Mouse (Mus musculus) erythroblast, embryonic 14.5 days (primary cell): Measurements from ENCODE around the gene Iffo1. TPM values are rescaled to one million over a fixed set of nuclear protein-coding genes. Genes with fewer than 3 reads are reported as not detected.

Source experiments
- H3K27me3 ChIP-seq: 2 replicates; pipeline ENCODE4 v1.6.1; 2012; ENCODE audit warnings: inconsistent platforms; ENCODE audit not compliant: control insufficient read depth
- H3K36me3 ChIP-seq: 2 replicates; pipeline ENCODE4 v1.6.1; 2012; ENCODE audit warnings: mild to moderate bottlenecking, inconsistent platforms; ENCODE audit not compliant: control insufficient read depth
- H3K4me1 ChIP-seq: 2 replicates; pipeline ENCODE4 v1.6.1; 2012; ENCODE audit warnings: inconsistent platforms; ENCODE audit not compliant: control insufficient read depth
- H3K4me3 ChIP-seq: replicated peaks from 2 replicates; pipeline ENCODE3; 2012; ENCODE audit warnings: moderate library complexity, mild to moderate bottlenecking, inconsistent platforms
- H3K9me3 ChIP-seq: 2 replicates; pipeline ENCODE4 v1.6.1; 2012; ENCODE audit warnings: low read length, inconsistent platforms, mixed read lengths; ENCODE audit not compliant: control insufficient read depth
- GATA1 ChIP-seq: IDR thresholded peaks from 2 replicates; pipeline ENCODE4 v1.6.1; 2012; ENCODE audit warnings: low read length, inconsistent platforms, mixed read lengths
- TAL1 ChIP-seq: IDR thresholded peaks from 3 replicates; pipeline ENCODE4 v1.6.1; 2012; ENCODE audit warnings: low read length, inconsistent platforms, mixed read lengths
- polyA plus RNA-seq: library from polyadenylated mRNA; stranded (reverse); fragments of >175 nt; gene quantifications from 2 replicates; pipeline ENCODE4 v1.2.3, GENCODE M21; 2012

Gene Iffo1
- 1.3 and 1.5 TPM in 2 replicates for polyA plus RNA-seq

DNA sequence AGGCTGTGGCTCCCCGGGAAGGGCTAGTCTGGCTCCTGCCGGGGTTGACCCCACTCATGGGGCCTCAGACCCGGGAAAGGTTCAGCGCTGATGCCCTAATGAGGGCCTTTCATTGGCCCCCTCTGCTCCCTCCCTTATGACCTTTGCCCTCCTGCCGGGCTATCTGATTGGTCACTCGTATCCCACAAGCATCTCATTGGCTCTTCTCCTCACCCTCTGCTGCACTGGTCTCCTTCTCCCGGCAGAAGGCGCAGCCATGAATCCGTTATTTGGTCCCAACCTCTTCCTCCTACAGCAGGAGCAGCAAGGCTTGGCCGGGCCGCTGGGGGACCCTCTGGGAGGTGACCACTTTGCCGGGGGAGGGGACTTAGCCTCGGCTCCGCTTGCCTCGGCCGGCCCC, at the start of gene Iffo1:
TSS of gene Iffo1 (plus strand) at position 241 of the 400 bp plus-strand sequence.
- Histone ChIP-seq H3K9me3 (no peaks in the 10 kb centered on the region), H3K4me1 (peaks cover 55% of the 10 kb centered on the region), H3K27me3 (no peaks in the 10 kb centered on the region), H3K4me3 (peak within 1 kb of the TSS; percentile 93), H3K36me3 (peaks cover 73% of the 10 kb centered on the region)
- no peak for TF ChIP-seq TAL1
- 0 out of 2 replicates have a peak, but pooled peaks have one; percentile 7 for TF ChIP-seq GATA1

DNA sequence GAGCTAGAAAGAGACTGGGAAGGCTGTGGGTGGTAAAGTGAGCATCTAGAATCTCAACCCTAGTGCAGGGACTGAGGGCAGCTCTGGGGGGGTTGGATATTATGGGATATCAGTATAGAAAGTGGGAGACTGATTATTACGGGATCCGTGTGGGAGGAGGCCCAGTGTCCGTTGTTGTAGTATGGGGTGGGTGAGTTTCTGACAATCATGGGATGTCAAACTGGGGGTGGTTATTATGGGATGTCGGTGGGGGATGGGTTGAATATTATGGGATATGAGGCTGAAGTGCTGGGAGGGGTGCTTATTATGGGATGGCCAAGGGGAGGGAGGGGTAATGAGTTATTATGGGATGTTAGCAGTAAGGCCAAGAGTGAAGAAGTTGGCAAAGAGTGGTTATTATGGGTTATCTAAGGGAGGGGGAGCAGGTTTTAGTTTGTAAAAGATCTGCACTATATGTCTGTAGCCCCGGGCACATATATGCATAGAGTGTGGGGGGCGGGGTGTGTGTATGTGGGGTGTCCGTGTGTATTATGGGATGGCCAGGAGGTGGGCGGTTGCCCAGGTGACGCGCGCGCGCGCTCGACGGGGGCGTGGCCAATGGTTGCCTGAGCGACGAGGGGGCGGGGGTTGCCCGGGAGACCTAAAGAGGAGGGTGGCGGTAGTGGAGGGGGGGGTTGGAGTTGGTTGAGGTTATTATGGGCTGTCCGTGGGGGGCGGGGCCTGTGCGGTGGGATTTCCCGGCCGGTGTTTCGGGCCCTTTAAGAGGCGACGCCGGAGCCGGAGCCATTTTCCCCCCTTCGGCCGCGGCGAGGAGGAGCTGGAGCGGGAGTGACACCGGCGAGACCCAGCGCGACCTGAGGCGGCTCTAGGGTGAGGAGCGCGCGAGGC, 49.4 kb upstream of the Iffo1 start, which contains the start of gene Chd4:
TSS of gene Chd4 (plus strand) at position 591 of the 888 bp plus-strand sequence.
- Histone ChIP-seq H3K9me3 (no peaks in the 10 kb centered on the region), H3K27me3 (no peaks in the 10 kb centered on the region), H3K4me1 (peaks cover 75% of the 10 kb centered on the region), H3K36me3 (peaks cover 30% of the 10 kb centered on the region), H3K4me3 (peak within 1 kb of the TSS; percentile 96)
- TF ChIP-seq GATA1 (no peak), TAL1 (no peak)

DNA sequence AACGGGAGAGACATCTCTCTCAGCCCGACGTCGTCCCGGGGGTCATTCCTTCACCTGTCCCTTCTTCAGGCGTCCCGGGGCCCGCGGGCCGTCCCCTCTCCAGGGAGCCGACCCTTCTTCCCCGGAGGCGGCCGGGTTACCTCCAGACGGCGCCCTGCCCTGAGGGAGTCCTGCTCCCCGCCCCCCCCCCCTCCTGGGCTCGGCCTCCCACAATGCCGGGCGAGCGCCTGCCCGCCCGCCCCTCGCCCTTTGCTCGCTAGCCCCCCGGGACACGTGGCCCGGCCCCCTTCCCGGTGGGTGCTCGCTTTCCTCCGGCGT, 48.8 kb upstream of the Iffo1 start:
- H3K9me3 ChIP-seq, result no peaks in the 10 kb centered on the region
- TF ChIP-seq TAL1, result no peak
- TF ChIP-seq GATA1, result no peak
- H3K4me3 ChIP-seq, result peak overlapping the region; percentile 96
- peaks cover 73% of the 10 kb centered on the region for H3K4me1 ChIP-seq
- H3K36me3 ChIP-seq, result peaks cover 36% of the 10 kb centered on the region
- no peaks in the 10 kb centered on the region for H3K27me3 ChIP-seq

DNA sequence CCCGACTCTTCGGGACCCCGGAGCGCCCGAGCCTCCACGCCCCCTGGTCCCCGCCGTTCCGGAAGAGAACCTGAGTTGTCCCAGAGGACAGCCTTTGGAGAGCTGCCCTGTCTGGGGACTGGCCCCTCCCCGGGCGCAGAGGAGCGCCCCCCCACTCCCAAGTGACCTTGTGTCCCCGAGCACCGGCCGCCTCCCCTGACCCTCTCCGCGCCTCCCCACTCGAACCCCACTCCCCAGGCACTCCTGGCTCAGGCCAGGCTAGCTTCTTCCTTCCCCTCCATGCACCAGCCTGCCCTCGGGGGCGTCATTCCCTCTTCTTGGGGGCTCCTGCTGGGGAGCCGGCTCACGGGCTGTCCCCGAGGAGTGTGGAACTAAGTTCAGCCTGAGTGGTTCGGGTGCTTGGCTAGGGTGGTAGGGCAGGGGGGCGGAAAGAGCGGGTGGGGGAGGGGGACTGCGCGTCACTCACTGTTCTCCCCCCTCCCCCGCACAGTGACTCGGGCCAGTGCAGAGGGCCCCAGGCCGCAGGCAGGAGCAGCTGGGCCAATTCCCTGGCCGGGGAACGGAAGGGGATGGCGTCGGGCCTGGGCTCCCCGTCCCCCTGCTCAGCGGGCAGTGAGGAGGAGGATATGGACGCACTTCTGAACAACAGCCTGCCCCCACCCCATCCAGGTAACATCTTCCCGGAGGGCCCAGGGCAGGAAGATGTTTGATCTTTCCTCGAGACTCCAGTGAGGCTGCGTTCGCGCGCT, 48.3 kb upstream of the Iffo1 start:
- no peaks in the 10 kb centered on the region for H3K27me3 ChIP-seq
- peaks cover 77% of the 10 kb centered on the region for H3K4me1 ChIP-seq
- peaks cover 41% of the 10 kb centered on the region for H3K36me3 ChIP-seq
- H3K9me3 ChIP-seq, result no peaks in the 10 kb centered on the region
- no peak for TF ChIP-seq GATA1
- no peak for TF ChIP-seq TAL1
- peak overlapping the region; percentile 96 for H3K4me3 ChIP-seq

DNA sequence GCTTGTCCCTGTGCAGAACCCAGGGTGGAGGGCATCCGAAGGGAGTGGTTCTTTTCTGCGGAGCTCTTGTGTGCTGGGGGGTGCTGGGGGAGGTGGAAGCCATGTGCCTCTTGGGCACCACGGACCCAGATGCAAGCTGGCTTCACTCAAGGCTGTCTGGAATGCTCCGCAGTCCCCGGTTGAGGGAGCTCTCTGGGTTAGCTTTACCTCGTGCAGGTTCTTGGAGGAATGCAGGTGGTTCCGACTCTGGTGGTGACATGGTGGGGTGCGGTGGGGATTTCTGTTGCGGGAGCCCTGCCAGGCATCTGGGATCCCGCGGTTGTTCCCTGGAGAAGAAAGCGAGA, 47.7 kb upstream of the Iffo1 start:
- Histone ChIP-seq H3K9me3 (no peaks in the 10 kb centered on the region), H3K36me3 (peaks cover 47% of the 10 kb centered on the region), H3K27me3 (no peaks in the 10 kb centered on the region), H3K4me1 (peaks cover 80% of the 10 kb centered on the region), H3K4me3 (peak overlapping the region; percentile 96)
- no peak for TF ChIP-seq TAL1

DNA sequence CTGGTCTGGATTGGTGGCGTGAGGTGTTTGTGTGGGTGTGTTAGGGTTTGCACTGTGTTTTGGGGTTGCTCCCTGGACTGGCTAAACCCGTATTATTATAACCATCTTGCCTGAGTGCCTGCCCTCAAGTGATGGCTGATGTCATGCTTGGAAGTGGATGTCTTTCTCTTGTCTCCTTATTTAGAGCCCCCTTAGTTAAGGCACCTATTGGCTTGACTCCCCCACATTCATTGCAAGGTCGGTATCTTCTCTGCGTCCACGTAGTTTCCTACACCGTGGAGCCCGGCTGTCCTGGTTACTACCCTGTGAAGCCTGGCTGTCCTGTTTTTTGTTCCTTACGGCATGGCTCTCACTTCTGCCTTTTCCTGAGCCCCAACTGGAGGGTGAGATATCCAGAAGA, 47.1 kb upstream of the Iffo1 start:
- peaks cover 53% of the 10 kb centered on the region for H3K36me3 ChIP-seq
- no peaks in the 10 kb centered on the region for H3K27me3 ChIP-seq

DNA sequence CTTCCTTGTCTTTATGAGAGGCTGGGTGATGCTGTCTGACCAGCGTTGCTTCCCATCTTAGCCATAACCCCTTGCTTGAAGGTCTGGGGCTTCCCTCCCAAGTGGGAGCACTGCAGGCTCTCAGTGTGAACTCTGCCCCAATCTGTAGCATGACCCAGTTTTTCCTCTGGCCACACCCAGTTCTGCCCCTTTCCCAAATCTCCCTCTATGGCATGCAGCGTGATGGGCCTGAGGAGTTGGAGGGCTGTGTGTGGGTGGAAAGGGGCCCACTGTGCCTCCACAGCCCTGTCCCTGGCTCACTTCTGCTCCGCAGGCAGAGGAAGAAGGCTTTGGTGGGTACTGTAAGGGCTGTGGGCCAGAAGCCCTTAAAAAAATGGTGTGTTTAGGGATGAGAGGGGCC, 46.5 kb upstream of the Iffo1 start:
- Histone ChIP-seq H3K36me3 (peaks cover 57% of the 10 kb centered on the region), H3K9me3 (no peaks in the 10 kb centered on the region), H3K4me1 (peaks cover 84% of the 10 kb centered on the region), H3K4me3 (peak overlapping the region; percentile 96), H3K27me3 (no peaks in the 10 kb centered on the region)
- TF ChIP-seq GATA1 (no peak), TAL1 (no peak)

More for the DNA sequence above, 47.1 kb upstream of the Iffo1 start:
- no peak for TF ChIP-seq TAL1
- no peak for TF ChIP-seq GATA1
- H3K4me1 ChIP-seq, result peaks cover 82% of the 10 kb centered on the region
- peak overlapping the region; percentile 96 for H3K4me3 ChIP-seq
- no peaks in the 10 kb centered on the region for H3K9me3 ChIP-seq

DNA sequence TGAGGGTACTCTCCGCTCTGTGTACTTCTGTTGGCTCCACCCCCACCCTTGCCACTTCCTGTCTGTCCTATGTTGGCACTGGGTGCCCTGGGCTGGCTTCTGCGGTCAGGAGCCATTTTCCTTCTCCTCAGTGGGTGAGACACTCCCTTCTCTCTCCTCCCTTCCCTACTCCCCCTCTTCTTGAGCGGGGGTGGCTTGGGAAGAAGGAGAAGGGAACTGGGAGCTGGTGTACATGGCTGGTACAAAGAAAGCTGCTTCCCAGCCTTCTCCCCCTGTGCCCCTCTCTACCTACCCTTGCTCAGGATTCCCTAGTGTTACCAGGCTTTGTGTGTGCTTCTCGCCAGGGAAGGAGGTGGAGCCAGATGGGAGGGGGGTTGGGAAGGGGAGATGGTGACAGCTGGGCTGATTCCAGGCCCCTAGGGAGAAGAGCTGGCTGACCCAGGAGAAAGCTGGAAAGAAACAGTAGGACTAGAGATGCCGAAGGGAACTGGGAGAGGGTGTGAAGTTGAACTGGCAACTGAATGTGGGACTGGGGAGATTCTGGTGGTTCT, 45.5 kb upstream of the Iffo1 start:
- H3K4me3 ChIP-seq, result no peak overlapping the region
- peaks cover 89% of the 10 kb centered on the region for H3K4me1 ChIP-seq
- no peaks in the 10 kb centered on the region for H3K27me3 ChIP-seq
- peaks cover 62% of the 10 kb centered on the region for H3K36me3 ChIP-seq
- no peaks in the 10 kb centered on the region for H3K9me3 ChIP-seq
- no peak for TF ChIP-seq TAL1
- TF ChIP-seq GATA1, result no peak

DNA sequence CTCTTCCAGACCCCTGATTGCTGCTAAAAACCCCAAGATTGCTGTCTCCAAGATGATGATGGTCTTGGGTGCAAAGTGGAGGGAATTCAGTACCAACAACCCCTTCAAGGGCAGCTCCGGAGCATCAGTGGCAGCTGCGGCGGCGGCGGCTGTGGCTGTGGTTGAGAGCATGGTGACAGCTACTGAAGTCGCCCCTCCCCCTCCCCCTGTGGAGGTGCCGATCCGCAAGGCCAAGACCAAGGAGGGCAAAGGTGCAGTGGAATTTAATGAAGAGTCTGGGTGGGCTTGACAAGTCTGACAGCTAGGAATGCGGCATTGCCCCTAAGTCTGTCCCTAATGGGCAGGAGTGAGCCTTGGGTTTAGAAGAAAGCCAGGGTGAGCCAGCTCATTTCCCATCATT, 43.6 kb upstream of the Iffo1 start:
- no peak overlapping the region for H3K4me3 ChIP-seq
- H3K4me1 ChIP-seq, result peaks cover 82% of the 10 kb centered on the region
- no peaks in the 10 kb centered on the region for H3K27me3 ChIP-seq
- no peak for TF ChIP-seq GATA1
- TF ChIP-seq TAL1, result no peak
- H3K36me3 ChIP-seq, result peaks cover 82% of the 10 kb centered on the region
- H3K9me3 ChIP-seq, result no peaks in the 10 kb centered on the region
